Mouse (Mus musculus) CH12.LX (cell line): ENCODE data around the gene Tanc1.

ENCODE experiments used
- CTCF ChIP-seq, 2 experiments: IDR thresholded peaks in 1 of 2; conservative IDR thresholded peaks in 1 of 2; 2 replicates each; pipeline ENCODE4 v1.5.1; 2011 to 2012; ENCODE audit warnings: low read depth in 2 of 2, low read length in 2 of 2, improper control_type of control experiment in 1 of 2, inconsistent platforms in 1 of 2, mild to moderate bottlenecking in 1 of 2, moderate library complexity in 1 of 2
- EP300 ChIP-seq: IDR thresholded peaks from 2 replicates; pipeline ENCODE4 v1.6.1; 2011; ENCODE audit warnings: low read length, improper control_type of control experiment
- POLR2AphosphoS2 ChIP-seq: IDR thresholded peaks from 2 replicates; pipeline ENCODE4 v1.6.1; 2011; ENCODE audit warnings: low read depth, low read length, improper control_type of control experiment
- SIN3A ChIP-seq: IDR thresholded peaks from 2 replicates; pipeline ENCODE4 v1.6.1; 2012; ENCODE audit warnings: low read length, improper control_type of control experiment, inconsistent platforms
- TCF12 ChIP-seq: IDR thresholded peaks from 2 replicates; pipeline ENCODE4 v1.6.1; 2014; ENCODE audit warnings: low read depth, mild to moderate bottlenecking, inconsistent platforms, low read length, improper control_type of control experiment
- USF1 ChIP-seq: IDR thresholded peaks from 2 replicates; pipeline ENCODE4 v1.6.1; 2014; ENCODE audit warnings: low read depth, mild to moderate bottlenecking, inconsistent platforms, low read length, improper control_type of control experiment
- ZMIZ1 ChIP-seq: IDR thresholded peaks from 2 replicates; pipeline ENCODE4 v1.6.1; 2012; ENCODE audit warnings: low read depth, mild to moderate bottlenecking, inconsistent platforms, low read length, improper control_type of control experiment

GRCm38 (mm10) chr2:59752766-59753165 lies 140.9 kb downstream of the Tanc1 start:
- TF ChIP-seq EP300 (no peak), TCF12 (no peak), ZMIZ1 (no peak), CTCF (conservative IDR thresholded peaks at IDR 0.05 in 1 of 2, IDR thresholded peaks at IDR 0.05 in 1 of 2; ENCODE audit: low read depth in 2 of 2, low read length in 2 of 2) (no peak), POLR2AphosphoS2 (no peak), SIN3A (no peak), USF1 (no peak)
